Mouse (Mus musculus): ENCODE measurements around the gene Ppp1r16b.

Gene Ppp1r16b

GRCm38 (mm10) chr2:158696451-158696850 is 31.3 kb downstream of the Ppp1r16b start:
- no peak for DNase-seq

GRCm38 (mm10) chr2:158699908-158700307 is 34.7 kb downstream of the Ppp1r16b start:
- DNase-seq = no peak

DNA sequence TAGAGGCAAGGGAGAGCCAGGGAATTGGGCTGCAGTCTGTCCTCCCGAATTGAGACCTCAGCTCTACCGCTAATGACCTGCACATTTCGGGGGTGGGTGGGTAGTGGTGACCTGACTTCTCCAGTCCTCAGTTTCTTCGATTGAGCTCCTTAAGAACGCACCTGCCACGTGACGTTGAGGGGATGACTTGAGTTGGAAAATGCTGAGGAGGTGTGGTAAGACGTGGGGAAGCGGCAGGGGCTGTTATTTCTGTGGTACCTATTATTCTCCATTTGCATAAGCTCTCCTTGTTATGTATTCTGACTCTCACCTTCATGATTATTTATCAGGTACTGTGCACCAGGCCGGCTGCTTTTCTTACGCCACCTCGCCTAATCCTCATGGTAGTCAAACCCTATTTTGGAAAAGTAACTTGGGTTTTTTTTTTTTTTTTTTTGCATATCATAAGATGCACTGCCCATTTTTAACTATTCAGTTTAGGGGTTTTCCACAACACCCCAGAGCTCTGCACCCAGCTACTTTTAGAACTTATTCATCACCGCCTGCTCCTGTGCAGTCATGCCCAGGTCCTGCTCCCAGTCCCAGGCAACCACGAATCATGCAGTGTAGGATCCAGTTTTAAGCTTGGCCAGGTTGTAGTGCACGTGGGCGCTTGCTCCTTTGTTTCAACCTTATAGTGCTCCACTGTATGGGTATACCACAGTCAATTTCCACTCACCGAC is 35.5 kb downstream of the Ppp1r16b start:
- no peak for DNase-seq

GRCm38 (mm10) chr2:158701505-158701904 is 36.3 kb downstream of the Ppp1r16b start:
- DNase-seq = no peak

DNA sequence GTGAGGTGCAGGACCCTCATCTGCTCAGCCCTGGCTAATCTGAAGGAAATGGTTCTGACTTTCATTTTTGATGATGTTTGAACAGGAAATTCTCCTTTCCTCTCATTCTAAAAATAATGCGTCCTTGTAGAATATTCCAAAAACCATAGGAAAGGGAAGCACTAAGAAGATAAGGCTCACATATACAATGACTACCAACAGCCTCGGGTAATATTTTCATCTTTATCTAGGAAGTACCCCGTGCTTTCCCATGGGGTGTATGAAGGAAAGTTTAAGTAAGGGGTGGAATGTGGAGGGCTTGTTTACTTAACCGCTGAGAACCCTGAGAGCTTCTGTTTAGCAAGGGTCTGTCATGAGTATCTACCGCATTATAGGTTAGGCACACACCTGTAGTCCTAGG is 37.0 kb downstream of the Ppp1r16b start:
- no peak for DNase-seq

GRCm38 (mm10) chr2:158704720-158705119 is 39.5 kb downstream of the Ppp1r16b start:
- no peak for DNase-seq

DNA sequence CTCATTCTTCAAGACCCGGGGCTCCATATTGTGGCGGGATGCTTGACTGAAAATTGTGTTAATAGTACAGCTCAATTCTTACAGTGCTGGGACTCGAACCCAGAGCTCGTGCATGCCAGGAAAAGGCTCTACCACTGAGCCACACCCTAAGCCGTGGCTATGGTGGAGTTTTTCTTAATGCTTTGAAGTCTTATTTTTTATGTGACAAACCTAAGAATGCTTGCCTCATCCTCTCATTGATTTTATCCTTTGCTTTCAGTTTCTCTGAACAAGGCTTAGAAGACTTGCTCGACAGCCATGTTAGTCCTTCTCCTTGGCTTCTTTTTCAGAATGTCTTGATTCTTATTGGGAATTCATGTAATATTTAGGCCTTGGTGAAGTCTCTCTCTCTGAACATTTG is 40.3 kb downstream of the Ppp1r16b start:
- no peak for DNase-seq

GRCm38 (mm10) chr2:158706704-158707408 is 41.7 kb downstream of the Ppp1r16b start:
- no peak for DNase-seq

DNA sequence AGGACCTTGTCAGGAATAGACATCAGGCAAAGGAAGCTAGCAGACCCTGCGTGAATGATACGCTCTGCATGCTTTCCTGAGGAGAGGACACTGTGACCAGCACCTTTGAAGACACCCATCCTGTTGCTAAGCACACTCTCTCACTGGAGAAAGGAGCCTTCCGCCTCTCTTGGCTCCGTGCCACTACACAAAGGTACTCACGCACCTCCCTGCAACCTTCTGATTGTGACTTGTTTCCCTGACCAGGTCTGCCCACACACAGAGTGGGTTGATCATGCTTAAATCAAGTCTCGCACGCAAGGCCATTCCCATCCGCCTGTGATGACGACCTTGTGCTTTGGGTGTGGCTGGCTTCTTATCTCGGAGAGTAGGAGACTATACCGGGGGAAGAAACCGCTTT is 42.9 kb downstream of the Ppp1r16b start:
- DNase-seq = no peak

DNA sequence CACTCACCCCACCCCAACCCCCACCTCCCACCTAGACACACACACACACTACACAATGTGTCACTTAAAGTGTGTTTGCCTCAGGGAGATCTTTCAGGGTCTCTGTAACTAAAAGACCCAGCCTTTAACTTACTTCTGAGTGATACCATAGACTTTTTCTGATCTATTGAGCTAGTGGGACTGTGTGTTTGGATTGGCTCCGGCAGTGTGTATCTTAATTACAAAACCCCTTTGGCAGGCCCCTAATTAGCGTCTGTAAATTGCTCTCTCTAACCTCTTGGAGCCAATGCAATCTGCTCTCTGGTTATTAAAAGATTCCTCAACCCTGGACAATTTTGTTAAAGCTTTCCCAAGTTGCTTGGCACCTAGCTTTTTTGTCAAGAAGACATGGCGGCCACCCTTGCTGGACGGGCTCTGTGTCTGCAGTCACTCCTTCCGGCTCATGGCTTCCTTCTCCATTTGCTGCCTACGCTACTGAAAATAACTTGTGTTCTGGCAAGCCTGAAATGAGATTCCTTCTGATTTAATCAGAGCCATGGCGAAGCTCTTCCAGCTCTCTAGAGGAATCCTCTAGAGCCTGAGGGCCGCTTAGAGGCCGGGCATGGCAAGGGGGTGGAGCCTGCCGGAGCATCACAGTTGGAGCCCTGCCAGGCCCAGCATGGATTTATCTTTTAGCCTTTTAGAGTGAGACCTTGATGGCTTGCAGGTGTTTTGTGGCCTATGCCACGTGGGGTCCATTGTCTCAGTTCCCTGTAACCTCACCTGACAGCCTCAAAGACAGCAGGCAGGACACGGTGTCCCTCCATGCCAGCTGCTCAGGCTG is 46.9 kb downstream of the Ppp1r16b start:
- DNase-seq = peak; percentile 29

DNA sequence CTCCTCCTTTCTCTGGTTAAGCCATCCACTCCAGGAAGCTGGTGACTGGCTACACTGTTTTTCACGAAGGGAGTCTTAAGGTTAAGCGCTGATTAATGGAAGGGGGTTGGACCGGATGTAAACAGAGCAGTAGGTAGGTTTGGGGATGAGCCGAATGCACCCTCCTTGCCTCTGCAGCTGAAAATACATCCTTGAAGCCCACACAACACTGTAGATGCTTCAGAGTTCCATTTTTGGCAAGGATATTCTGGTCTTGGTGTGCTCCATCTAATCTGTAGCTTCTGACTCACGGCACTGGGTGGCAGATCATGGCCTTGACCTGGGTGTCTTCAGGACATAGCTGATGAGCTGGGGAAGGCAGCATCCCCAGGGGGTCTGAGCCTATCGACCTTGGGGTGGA is 49.6 kb downstream of the Ppp1r16b start:
- DNase-seq = no peak

- no peak for DNase-seq
Observed at GRCm38 (mm10) chr2:158716066-158716465, 50.9 kb downstream of the Ppp1r16b start.

DNA sequence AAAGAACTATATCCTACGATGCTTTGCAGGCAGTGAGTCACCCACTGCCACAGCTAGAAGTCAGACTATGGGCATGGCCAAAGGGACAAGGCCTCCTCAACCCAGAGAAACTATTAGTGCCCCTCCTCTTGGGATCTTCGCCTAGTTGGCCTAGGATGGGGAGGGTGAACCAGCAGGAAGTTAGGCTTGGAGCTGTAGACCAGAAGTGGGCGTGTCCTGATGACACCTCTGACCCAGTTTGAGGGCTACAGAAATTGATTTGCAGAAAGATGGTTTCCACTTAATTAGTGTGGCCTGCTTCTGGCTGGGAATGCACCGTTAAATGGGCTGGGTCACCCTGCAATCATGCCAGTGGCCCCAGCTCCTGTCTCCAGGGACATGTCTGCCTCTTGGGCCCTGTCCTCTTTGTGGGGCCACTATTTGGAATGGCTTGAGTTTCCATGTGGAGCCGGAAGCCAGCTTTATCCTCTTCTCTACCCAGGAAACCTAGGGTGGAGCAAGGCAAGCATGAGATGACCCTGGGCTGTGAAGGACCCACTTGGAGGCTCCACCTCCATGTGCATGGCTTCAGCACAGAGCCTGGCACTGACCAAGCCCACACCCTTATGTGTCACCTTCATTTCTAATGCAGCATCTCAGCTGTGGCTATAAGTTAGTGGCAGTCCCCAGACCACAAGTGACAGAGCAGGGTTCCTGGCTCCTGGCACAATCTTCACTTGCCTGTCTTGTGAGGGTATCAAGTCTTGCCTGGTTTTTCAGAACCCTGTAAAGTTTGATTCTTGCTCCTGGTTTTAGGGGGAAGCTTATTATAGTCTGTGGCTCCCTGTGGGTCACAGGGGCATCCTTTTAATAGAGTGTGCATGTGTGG is 52.6 kb downstream of the Ppp1r16b start:
- no peak for DNase-seq

GRCm38 (mm10) chr2:158718816-158719549 is 53.8 kb downstream of the Ppp1r16b start:
- DNase-seq = no peak

- DNase-seq = peak; percentile 20
Observed at GRCm38 (mm10) chr2:158720715-158721370, 55.6 kb downstream of the Ppp1r16b start.

- no peak for DNase-seq
Observed at GRCm38 (mm10) chr2:158721481-158721880, 56.3 kb downstream of the Ppp1r16b start.

DNA sequence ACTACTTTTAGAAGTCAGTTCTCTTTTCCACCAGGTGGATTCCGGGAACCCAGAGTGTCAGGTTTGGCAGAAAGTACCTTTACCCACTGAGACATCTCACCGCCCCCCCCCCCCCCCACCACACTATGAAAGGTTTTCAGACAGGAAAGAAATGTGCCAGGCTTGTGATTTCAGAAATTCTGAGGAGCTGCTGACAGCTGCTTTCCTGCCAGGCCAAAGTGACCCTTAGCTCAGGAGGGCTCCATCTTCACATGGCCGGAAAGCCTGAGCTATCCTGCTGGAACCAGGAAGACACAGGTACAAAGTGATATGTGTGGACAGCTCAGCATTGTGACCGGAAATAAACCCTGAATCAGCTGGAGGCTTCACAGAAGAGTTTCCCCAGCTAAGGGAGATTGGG is 56.9 kb downstream of the Ppp1r16b start:
- DNase-seq = no peak

- no peak for DNase-seq
Observed at GRCm38 (mm10) chr2:158722991-158723551, 57.9 kb downstream of the Ppp1r16b start.

DNA sequence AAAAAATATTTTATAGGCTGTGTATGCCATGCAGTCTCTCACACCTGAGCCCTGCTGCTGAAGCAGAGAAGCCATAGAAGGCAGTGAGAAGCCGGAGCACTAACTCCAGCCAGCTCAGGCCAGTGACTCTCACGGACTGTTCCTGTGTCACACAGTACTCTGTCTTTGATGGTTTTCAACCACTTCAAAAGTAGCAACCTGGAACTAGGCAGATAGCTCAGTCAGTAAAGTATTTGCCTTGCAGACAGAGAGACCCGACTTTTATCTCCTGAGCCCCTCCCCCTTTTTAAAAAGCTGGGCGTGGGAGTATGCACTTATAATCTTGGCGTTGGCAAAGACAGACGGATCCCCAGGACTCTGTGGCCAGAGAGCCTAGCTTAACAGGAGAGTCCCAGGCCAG is 58.6 kb downstream of the Ppp1r16b start:
- DNase-seq = no peak

DNA sequence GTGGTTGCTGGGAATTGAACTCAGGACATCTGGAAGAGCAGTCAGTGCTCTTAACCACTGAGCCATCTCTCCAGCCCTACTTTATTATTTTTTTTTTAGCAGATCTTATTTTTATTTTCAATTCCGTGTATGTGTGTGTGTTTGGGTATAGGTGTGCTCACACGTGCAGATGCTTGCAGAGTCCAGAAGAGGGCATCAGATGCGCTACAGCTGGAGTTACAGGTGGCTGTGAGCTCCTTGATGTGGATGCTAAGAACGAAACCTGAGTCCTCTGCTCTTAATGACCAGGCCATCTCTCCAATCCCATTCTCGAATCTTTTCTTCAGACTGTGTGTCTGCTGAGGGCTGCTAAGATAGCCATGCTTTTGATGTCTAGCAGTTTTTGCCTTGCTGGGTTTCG is 61.1 kb downstream of the Ppp1r16b start:
- DNase-seq = no peak
